Mouse (Mus musculus) liver, postnatal 0 days (tissue): ENCODE measurements around the gene Lin37.

Experiments used
- CTCF ChIP-seq: sonication (generic); IDR thresholded peaks from 2 replicates; pipeline ENCODE4 v1.5.1; 2016; ENCODE audit warnings: antibody characterized with exemption, low read depth
- EP300 ChIP-seq: IDR thresholded peaks from 2 replicates; pipeline ENCODE4 v1.6.1; 2016; ENCODE audit warnings: antibody characterized with exemption, low read depth, mild to moderate bottlenecking

GRCm38 (mm10) chr7:30593579-30594509 lies 34.2 kb upstream of the Lin37 start:
- TF ChIP-seq CTCF, result no peak
- no peak for TF ChIP-seq EP300
